Mouse (Mus musculus) adrenal gland, adult 18-20 months (tissue): ENCODE measurements around the gene Zfp354c. TPM values are rescaled to one million over a fixed set of nuclear protein-coding genes. Genes with fewer than 3 reads are reported as not detected.
A peak's percentile ranks its signal among the peaks of the same experiment; 100 is the strongest.

Experiments
- DNase-seq, 2 experiments: peaks; one replicate each; pipeline ENCODE4 v3.0.0; 2021 to 2022; ENCODE audit warnings: low spot score in 2 of 2
- long read RNA-seq, 2 experiments: library from polyadenylated mRNA; stranded (forward); transcript quantifications; one replicate each; pipeline ENCODE4 v2.0.0; 2021
- total RNA-seq, 2 experiments: library from RNA; stranded (reverse); gene quantifications; 1 replicate in 1 of 2; 2 replicates in 1 of 2; pipeline ENCODE4 v1.2.3; 2021

Zfp354c gene
- 1 to 10 TPM; 4.3 to 4.8 TPM for total RNA-seq
- long read RNA-seq, experiment 1, full-length matches to known transcripts: 1 of 2 reads
- long read RNA-seq, experiment 1, partial matches to known transcripts: 0 of 2 reads
- long read RNA-seq, experiment 1, other reads (novel, unspliced or antisense): 1 of 2 reads
- long read RNA-seq, experiment 2, partial matches to known transcripts: 2 of 2 reads
- long read RNA-seq, experiment 2, other reads (novel, unspliced or antisense): 0 of 2 reads

GRCm38 (mm10) chr11:50827010-50827953 lies at the start of gene Zfp354c:
TSS of gene Zfp354c (minus strand) at chr11:50827724.
- peak; percentile 77 to 79 for DNase-seq

- DNase-seq: peak in 1 of 2 experiments; percentile 14
These were observed 23.6 kb upstream of the Zfp354c start for GRCm38 (mm10) chr11:50850989-50851601.

- no peak for DNase-seq
These were observed 22.7 kb upstream of the Zfp354c start, which contains the start of gene Grm6 for GRCm38 (mm10) chr11:50850177-50850735. TSS of gene Grm6 (plus strand) at chr11:50850685.

- no peak for DNase-seq
These were observed 21.8 kb upstream of the Zfp354c start for GRCm38 (mm10) chr11:50849310-50849709.

GRCm38 (mm10) chr11:50848520-50849137 lies 21.1 kb upstream of the Zfp354c start:
- no peak for DNase-seq

- DNase-seq: no peak
These were observed 19.5 kb upstream of the Zfp354c start for GRCm38 (mm10) chr11:50847047-50847446.

- DNase-seq: no peak
These were observed 18.4 kb upstream of the Zfp354c start for GRCm38 (mm10) chr11:50845951-50846350.

- peak; percentile 80 to 84 for DNase-seq
These were observed 13.7 kb upstream of the Zfp354c start, which contains the start of gene Zfp879 for GRCm38 (mm10) chr11:50841023-50841735. TSS of gene Zfp879 (minus strand) at chr11:50841552.

GRCm38 (mm10) chr11:50835727-50836126 lies 8.2 kb upstream of the Zfp354c start:
- no peak for DNase-seq

GRCm38 (mm10) chr11:50826214-50826613 lies 1.3 kb downstream of the Zfp354c start:
- DNase-seq: no peak

GRCm38 (mm10) chr11:50814233-50814632 lies 13.3 kb downstream of the Zfp354c start:
- DNase-seq: no peak

- no peak for DNase-seq
These were observed 28.7 kb downstream of the Zfp354c start for GRCm38 (mm10) chr11:50798836-50799235.

GRCm38 (mm10) chr11:50797674-50798073 lies 29.9 kb downstream of the Zfp354c start:
- no peak for DNase-seq

GRCm38 (mm10) chr11:50771006-50771405 lies 56.5 kb downstream of the Zfp354c start:
- DNase-seq: no peak

GRCm38 (mm10) chr11:50768995-50769749 lies 58.4 kb downstream of the Zfp354c start:
- DNase-seq: peak; percentile 86 to 88

- peak; percentile 38 to 54 for DNase-seq
These were observed 60.5 kb downstream of the Zfp354c start for GRCm38 (mm10) chr11:50767039-50767438.

- DNase-seq: no peak
These were observed 61.1 kb downstream of the Zfp354c start for GRCm38 (mm10) chr11:50766461-50766860.
